Mouse (Mus musculus): ENCODE results near the gene Aspm.

- TF ChIP-seq FLI1 (IDR thresholded peaks at IDR 0.05; ENCODE audit: low read length) (no peak), GATA1 (IDR thresholded peaks at IDR 0.05; ENCODE audit: borderline replicate concordance, low read length) (no peak)
These were observed 32.4 kb upstream of the Aspm start, which contains the start of gene Zbtb41 for GRCm38 (mm10) chr1:139421875-139422791.

Measured in megakaryocyte, embryonic 14.5 days (primary cell).